Mouse (Mus musculus) thymus, adult 2 months (tissue): ENCODE results near the gene Pabpn1l. TPM values are rescaled to one million over a fixed set of nuclear protein-coding genes. Genes with fewer than 3 reads are reported as not detected.

Experiments used
- DNase-seq: peaks from one replicate; pipeline ENCODE4 v3.0.0; 2021
- H3K27ac ChIP-seq: fragments of 200-500 bp; 2 replicates; pipeline ENCODE4 v1.5.1; 2012; ENCODE audit warnings: low read length, control low read depth; ENCODE audit not compliant: control insufficient read depth, insufficient read depth
- H3K27me3 ChIP-seq: fragments of 200-500 bp; 2 replicates; pipeline ENCODE4 v1.6.1; 2012; ENCODE audit warnings: mild to moderate bottlenecking, low read length, moderate library complexity, mixed read lengths; ENCODE audit not compliant: control insufficient read depth, insufficient read depth
- H3K36me3 ChIP-seq: fragments of 200-500 bp; 2 replicates; pipeline ENCODE4 v1.6.1; 2012; ENCODE audit warnings: mild to moderate bottlenecking, low read length, moderate library complexity; ENCODE audit not compliant: control insufficient read depth, insufficient read depth
- H3K4me1 ChIP-seq: fragments of 200-500 bp; replicated peaks from 2 replicates; pipeline ENCODE4 v1.6.1; 2012; ENCODE audit warnings: low read length; ENCODE audit not compliant: control insufficient read depth, insufficient read depth
- H3K4me3 ChIP-seq: fragments of 200-500 bp; 2 replicates; pipeline ENCODE4 v1.5.1; 2012; ENCODE audit warnings: mild to moderate bottlenecking, low read length, control low read depth, moderate library complexity; ENCODE audit not compliant: control insufficient read depth, insufficient read depth
- CTCF ChIP-seq: fragments of 200-500 bp; IDR thresholded peaks from 2 replicates; pipeline ENCODE4 v1.5.1; 2012; ENCODE audit warnings: mild to moderate bottlenecking, control low read depth, low read length, moderate library complexity, borderline replicate concordance; ENCODE audit not compliant: control insufficient read depth, poor library complexity, insufficient read depth; ENCODE audit errors: extremely low read depth
- POLR2A ChIP-seq: fragments of 200-500 bp; IDR thresholded peaks from 2 replicates; pipeline ENCODE4 v1.6.1; 2012; ENCODE audit warnings: mild to moderate bottlenecking, low read length, control low read depth, moderate library complexity; ENCODE audit not compliant: control insufficient read depth, poor library complexity, insufficient read depth; ENCODE audit errors: extremely low read depth
- WGBS: fragments of 180-500 bp; shearing (Covaris S2); methylation state at CpG from one replicate; pipeline ENCODE4 v1.1.7; 2018; 5-methylcytosine and 5-hydroxymethylcytosine counted together
- polyA plus RNA-seq: library from polyadenylated mRNA; depleted of rRNA; stranded (reverse); fragments of >200 nt; gene quantifications from 2 replicates; pipeline ENCODE4 v1.2.3, GENCODE M21; 2012

Gene Pabpn1l
- polyA plus RNA-seq, 1 experiment, result 0.20 TPM

DNA sequence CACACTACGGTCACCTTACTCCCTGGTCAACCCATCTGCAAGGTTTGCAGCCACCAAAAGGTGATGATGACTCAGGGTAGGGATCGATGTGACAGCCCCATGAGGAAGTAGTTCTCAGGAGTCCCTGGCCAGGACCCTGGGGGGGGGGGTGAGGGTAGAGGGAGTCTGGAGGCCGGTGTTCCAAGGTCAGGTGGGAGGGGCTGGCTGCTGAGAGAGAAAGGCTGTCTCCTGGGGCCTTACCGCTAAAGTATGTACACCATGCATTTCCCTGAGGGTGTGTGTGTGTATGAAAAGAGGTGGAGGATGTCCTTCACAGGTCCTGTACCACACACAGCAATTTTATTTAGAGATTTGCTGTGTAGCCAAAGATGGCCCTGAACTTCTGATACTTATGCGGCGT, 30.1 kb upstream of the Pabpn1l start:
- peaks cover 22% of the 10 kb centered on the region for H3K36me3 ChIP-seq
- H3K27me3 ChIP-seq, result no peaks in the 10 kb centered on the region
- DNase-seq, result no peak
- H3K4me3 ChIP-seq, result no peak overlapping the region
- no peak overlapping the region for H3K27ac ChIP-seq
- WGBS, result 77% methylated on average over 6 of the region's 6 CpGs
- no peaks in the 10 kb centered on the region for H3K4me1 ChIP-seq
- TF ChIP-seq POLR2A, result no peak
- no peak for TF ChIP-seq CTCF

DNA sequence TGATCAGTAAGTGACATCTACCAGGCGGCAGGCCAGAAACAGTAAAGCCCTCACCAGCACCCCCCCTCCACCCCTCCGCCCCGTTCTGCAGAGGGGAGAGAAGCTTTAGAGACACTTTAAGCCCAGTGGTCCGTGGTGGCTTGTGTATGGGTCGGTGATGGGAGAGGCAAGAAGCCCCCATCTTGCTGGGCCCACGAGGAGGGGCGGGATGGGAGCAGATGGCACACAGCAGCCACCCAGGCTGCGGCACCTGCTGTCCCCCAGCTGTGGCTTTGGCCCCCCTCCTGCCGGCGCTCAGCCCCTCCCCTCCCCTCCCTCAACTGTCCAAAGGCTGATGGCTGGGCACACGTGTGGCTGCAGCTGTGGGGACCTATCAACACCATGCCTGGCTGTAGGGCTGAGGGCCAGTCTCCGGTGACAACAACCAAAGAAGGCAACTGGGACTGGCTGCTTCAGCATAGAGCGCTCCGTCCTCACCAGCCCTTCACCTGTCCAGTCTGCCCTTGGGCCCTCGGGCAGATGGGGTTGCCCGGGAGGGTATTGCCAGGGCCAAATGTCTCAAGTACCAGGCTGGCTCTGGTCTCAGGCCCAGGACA, 28.9 kb upstream of the Pabpn1l start:
- WGBS, result 66% methylated on average over 16 of the region's 16 CpGs
- DNase-seq, result no peak
- H3K36me3 ChIP-seq, result peaks cover 27% of the 10 kb centered on the region
- no peak for TF ChIP-seq CTCF
- TF ChIP-seq POLR2A, result no peak
- no peak overlapping the region for H3K4me3 ChIP-seq
- H3K4me1 ChIP-seq, result no peaks in the 10 kb centered on the region
- H3K27ac ChIP-seq, result no peak overlapping the region
- H3K27me3 ChIP-seq, result no peaks in the 10 kb centered on the region

DNA sequence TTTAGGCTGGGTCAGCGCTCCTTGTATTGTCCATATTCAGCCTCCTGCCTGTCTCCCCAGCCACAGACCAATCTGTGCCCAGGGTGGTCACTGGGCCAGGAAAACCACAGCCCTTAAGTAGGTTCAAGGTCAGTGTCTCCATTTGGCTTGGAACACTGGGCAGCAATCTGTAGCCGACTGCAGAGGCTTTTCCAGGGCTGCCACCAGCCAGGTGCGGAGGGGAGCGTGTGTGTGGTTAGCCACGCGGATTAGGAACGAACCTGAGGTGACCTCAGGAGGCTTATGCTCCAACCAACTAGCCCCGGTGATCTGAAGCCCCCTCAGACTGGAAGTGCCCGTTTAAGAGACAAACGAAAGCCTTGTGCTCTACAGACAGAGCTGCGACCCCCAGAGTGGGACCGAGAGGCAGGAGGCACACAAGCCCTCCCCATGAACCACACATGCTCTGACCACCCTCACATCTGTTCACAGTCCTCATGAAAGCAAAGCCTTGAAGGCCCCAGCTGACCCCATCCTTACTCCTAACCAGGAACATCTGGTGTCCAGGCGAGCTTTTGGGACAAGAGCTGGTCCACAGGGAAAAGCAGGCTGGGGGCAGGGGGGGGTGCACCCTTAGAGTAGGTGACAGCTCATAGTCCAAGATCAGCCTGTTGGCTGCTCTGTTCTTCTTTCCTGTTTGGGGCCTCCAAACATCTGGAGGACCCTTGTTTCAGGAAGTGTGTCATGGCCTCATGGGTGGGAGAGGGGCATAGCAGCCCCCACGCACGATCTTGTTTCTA, 25.8 kb upstream of the Pabpn1l start:
- H3K27ac ChIP-seq, result no peak overlapping the region
- DNase-seq, result no peak
- H3K36me3 ChIP-seq, result peaks cover 42% of the 10 kb centered on the region
- H3K4me3 ChIP-seq, result no peak overlapping the region
- no peaks in the 10 kb centered on the region for H3K27me3 ChIP-seq
- no peaks in the 10 kb centered on the region for H3K4me1 ChIP-seq
- WGBS, result 82% methylated on average over 15 of the region's 15 CpGs
- TF ChIP-seq CTCF (no peak), POLR2A (no peak)

DNA sequence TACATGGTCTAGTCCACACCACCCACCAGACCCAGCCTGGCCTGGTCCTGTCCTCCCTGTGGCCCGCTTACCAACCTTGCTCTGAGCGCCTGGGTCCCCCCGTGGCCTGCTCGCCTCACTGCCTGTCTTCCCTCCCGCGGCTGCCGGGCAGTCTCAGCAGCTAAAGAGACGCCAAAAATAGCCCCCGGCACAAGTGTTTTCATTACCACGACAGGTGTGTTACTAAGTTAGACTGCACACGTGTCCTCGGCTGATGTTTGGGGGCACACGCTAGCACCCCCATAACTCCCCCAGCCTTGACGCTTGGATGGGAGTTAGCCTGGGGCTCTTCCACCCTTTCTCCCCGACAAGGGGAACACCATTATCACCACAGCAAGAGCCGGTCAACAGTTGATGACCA, 23.8 kb upstream of the Pabpn1l start:
- Histone ChIP-seq H3K36me3 (peaks cover 61% of the 10 kb centered on the region), H3K4me1 (no peaks in the 10 kb centered on the region), H3K27me3 (no peaks in the 10 kb centered on the region), H3K27ac (no peak overlapping the region), H3K4me3 (no peak overlapping the region)
- TF ChIP-seq POLR2A (no peak), CTCF (no peak)
- DNase-seq, result no peak
- 95% methylated on average over 16 of the region's 16 CpGs for WGBS

DNA sequence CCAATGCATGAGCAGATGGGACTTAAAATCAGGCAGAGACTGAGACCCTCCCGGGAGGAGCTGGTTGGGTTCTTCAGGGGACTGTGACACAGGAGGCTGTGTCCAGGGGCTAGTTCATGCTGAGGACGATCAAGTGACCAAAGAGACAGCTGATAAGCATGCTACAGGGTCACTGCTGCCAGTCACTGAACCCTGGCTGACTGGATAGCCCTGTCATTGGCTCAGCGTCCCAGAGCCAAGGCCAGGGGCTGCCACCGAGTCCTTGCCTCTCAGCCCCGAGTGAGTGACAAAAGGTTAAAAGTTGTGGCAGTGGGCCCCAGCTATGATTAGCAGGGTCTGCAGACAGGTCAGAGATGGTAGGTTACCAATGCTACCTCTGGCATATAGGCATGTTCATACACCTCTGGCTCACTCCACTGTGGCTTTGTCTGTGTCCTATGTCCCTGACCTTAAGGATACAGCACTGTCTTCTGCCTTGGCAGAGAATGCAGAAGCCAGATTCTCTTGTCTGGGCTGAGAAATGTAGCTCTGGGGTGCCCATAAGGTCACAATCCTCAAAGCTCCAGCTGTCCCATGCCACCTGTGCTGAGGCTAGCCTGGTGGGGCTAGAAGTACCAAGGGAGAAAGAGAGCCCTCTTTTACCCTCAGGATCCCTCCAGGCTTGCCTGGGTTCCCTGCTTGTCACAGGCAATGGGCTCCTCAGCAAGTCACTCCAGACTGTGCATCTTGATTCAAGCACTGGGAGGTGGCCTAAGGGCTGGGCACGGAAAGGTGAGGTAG, 21.8 kb upstream of the Pabpn1l start:
- no peak for TF ChIP-seq POLR2A
- no peak for TF ChIP-seq CTCF
- peaks cover 60% of the 10 kb centered on the region for H3K36me3 ChIP-seq
- H3K27ac ChIP-seq, result no peak overlapping the region
- no peak for DNase-seq
- WGBS, result 96% methylated on average over 6 of the region's 6 CpGs
- H3K27me3 ChIP-seq, result no peaks in the 10 kb centered on the region
- H3K4me3 ChIP-seq, result no peak overlapping the region
- H3K4me1 ChIP-seq, result no peaks in the 10 kb centered on the region

DNA sequence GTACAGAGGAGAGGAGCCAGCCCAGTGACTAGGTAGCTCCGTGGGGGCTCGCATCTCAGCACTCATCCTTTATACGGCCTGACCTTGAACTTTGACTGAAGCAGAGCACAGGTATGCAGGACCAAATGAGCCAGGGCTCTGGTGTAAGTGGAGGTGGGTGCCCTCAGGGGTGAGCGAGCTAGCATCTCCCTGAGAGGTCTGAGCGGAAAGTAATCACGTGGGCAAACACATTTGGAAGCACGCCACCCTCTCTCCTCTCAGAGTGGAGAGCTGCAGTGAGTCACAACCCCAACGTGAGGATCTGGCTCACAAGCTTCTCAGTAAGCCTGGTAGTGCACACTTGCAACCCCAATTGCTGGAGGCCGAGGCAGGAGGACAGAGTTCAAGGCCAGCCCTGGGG, 19.5 kb upstream of the Pabpn1l start:
- WGBS, result 94% methylated on average over 9 of the region's 9 CpGs
- no peak overlapping the region for H3K27ac ChIP-seq
- H3K4me3 ChIP-seq, result no peak overlapping the region
- H3K36me3 ChIP-seq, result peaks cover 56% of the 10 kb centered on the region
- no peaks in the 10 kb centered on the region for H3K4me1 ChIP-seq
- DNase-seq, result no peak
- no peaks in the 10 kb centered on the region for H3K27me3 ChIP-seq
- no peak for TF ChIP-seq POLR2A
- TF ChIP-seq CTCF, result no peak
